Mouse (Mus musculus) thymus, adult 18-20 months (tissue): ENCODE measurements around the gene Gm45623.

ENCODE experiments used
- DNase-seq, 2 experiments: peaks; one replicate each; pipeline ENCODE4 v3.0.0; 2022; ENCODE audit warnings: mixed read lengths in 2 of 2

Gene Gm45623

GRCm38 (mm10) chr13:56753192-56753951 lies at the start of gene Gm45623:
Gm45623 (minus strand) TSS chr13:56753827.
- no peak for DNase-seq

- no peak for DNase-seq
Observed at GRCm38 (mm10) chr13:56797459-56797858, 43.8 kb upstream of the Gm45623 start.

DNA sequence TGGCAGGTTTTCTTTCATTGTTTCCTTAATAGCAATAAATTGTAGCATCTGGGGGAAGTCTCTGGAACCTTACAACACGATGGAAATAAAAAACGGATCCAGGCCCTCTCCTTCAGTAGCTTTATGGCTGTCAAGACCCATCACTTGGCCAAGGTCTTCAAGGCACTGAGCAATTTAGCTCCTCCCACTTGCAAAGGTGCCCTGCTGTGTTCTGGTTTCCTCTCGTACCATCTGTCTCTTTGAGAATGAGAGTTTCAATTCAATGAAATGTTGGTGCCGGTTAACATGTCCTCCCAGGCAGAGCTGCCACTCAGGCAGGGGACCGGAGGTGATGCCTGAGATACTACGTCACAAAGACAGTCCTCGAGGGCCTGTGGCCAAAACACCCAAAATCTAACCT lies 41.9 kb upstream of the Gm45623 start:
- no peak for DNase-seq

DNA sequence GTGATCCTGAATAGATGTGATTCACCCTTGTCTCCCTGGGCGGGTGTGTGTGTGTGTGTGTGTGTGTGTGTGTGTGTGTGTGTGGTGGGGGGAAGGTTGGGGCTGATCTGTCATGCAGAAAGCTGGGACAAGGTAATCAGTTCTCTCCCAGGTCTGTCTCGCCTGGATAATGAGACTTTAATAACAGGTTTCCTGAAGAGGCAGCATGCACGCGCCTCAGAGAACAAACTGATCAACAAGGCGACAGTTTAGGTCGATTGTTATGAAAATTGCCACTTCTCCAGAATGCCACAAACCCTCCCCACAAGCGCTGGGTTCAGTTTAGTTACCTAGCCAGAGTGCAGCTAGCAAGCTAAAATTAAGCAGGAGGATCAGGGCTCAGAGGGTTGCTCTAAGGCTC lies 40.8 kb upstream of the Gm45623 start:
- no peak for DNase-seq

- DNase-seq, result no peak
Observed at GRCm38 (mm10) chr13:56792844-56793243, 39.2 kb upstream of the Gm45623 start.

DNA sequence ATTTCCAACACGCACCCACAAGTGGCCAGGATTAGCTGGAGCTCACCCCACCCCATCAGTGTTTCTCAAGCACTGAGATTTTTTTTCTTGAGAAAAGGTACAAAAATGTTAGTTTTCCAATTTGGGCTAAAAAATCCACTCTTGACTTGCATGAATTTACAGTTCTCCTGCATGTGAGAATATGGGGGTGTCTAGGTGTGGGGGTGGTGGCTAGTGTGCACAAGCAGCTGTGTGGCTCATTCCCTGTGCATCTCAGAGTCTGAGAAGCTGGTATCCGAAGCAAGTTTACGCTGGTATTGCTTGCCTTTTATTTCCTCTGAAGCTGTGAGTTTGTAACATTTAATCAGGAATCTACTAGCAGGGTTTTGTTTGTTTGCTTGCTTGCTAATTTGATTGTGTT lies 37.1 kb upstream of the Gm45623 start:
- no peak for DNase-seq

GRCm38 (mm10) chr13:56782621-56783020 lies 29.0 kb upstream of the Gm45623 start:
- no peak for DNase-seq

- no peak for DNase-seq
Observed at GRCm38 (mm10) chr13:56781697-56782096, 28.1 kb upstream of the Gm45623 start.

- no peak for DNase-seq
Observed at GRCm38 (mm10) chr13:56780746-56781469, 27.3 kb upstream of the Gm45623 start.

- no peak for DNase-seq
Observed at GRCm38 (mm10) chr13:56774304-56774703, 20.7 kb upstream of the Gm45623 start.

GRCm38 (mm10) chr13:56773262-56773870 lies 19.7 kb upstream of the Gm45623 start:
- no peak for DNase-seq

GRCm38 (mm10) chr13:56772592-56772991 lies 19.0 kb upstream of the Gm45623 start:
- DNase-seq, result no peak

DNA sequence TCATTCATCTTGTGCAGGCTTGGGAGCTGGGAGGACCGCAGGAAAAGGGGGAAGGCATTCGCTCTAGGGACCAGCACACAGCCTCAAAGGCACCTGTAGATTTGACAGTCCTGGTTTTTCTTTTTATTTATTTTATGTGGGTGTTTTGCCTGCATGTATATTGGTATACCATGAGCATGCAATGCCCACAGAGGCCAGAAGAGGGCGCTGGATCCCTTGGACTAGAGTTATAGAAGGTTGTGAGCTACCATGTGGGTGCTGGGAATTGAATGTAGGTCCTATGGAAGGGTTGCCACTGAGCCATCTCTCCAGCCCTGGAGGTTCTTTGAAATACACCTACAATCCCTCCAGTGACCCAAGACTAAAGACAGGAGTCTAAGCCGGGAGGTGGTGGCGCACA lies 17.2 kb upstream of the Gm45623 start:
- no peak for DNase-seq

- DNase-seq, result no peak
Observed at GRCm38 (mm10) chr13:56770136-56770578, 16.5 kb upstream of the Gm45623 start.

- no peak for DNase-seq
Observed at GRCm38 (mm10) chr13:56769431-56769830, 15.8 kb upstream of the Gm45623 start.

DNA sequence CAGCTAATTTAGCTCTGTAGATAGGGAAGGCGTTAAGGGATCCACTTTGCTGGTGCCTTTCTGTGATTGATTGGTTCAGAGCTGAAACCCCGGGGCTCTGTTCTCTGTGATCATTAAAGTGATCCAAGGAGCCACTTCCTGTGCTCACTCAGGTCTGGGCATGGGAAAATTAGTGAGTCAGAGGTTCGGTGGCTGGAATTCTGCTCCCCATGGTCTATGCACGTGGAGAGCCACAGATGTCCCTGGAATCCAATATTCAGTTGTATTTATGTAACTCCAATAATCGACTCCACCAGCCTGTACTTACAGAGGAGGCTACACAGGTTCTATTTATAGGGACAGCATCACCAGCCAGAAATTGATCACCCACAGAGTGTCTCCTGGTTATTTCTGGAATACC lies 12.6 kb upstream of the Gm45623 start:
- no peak for DNase-seq

GRCm38 (mm10) chr13:56765284-56766032 lies 11.8 kb upstream of the Gm45623 start:
- DNase-seq, result no peak

- DNase-seq, result no peak
Observed at GRCm38 (mm10) chr13:56762446-56763229, 9.0 kb upstream of the Gm45623 start.

DNA sequence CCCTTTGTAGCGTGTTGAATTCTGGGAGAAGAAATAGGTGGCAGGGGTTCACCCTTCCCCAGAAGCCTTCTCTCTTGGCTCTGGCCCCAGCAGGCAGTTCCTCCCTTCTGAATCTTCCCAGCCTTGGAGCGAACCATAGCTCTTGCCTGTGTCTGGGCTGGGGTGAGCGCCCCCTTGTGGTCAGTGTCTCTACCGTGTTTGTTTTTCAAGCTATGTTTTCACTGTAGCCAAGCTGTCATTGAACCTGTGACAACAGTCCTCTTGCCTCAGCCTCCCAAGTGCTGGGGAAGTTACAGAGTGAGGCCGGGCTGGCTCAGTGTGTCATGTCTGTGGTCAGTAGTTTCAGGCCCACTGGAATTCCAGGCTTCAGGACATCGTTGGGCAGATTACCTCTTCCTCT lies 4.9 kb upstream of the Gm45623 start:
- peak; percentile 64 to 65 for DNase-seq

DNA sequence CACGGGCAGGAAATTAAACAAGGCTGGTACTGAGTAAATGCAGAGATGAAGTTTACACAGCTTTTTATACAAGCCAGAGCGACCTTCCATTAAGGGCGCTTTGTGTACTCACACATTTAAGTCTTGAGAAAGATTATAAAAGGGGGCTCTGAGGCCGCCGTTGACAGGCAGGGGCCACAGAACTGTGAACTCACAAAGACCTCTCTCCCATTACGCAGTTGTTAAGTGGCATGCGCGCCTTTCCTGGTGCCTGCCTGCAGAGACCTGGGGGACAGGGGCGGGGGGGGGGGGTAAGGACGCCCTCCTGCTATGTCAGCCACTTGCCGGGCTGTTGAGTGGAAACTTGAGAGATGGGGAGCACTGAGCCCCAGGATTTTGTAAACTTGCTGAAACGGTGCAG lies 3.6 kb upstream of the Gm45623 start:
- DNase-seq, result no peak

GRCm38 (mm10) chr13:56755871-56756270 lies 2.2 kb upstream of the Gm45623 start:
- peak in 1 of 2 experiments; percentile 55 for DNase-seq
